ENCODE assay signal across 8 mouse cellular contexts in genomic region chr2:125672957-125673631, GRCm38 (mm10). TPM values are rescaled to one million over a fixed set of nuclear protein-coding genes. Genes with fewer than 3 reads are reported as not detected.
DNase-seq lines count a peak whose midpoint lies in the region; ATAC-seq lines count a peak whose summit lies in the region.

Gene Eid1, plus strand, starts transcription at chr2:125673095.

- peak; percentile 93 for ATAC-seq in intestine, embryonic 15.5 days

- H3K36me3 ChIP-seq in intestine, embryonic 15.5 days: no peaks in the 10 kb centered on the region
- no peaks in the 10 kb centered on the region for H3K36me3 ChIP-seq in midbrain, embryonic 10.5 days

- H3K27me3 ChIP-seq in intestine, embryonic 15.5 days (replicated peaks): no peaks in the 10 kb centered on the region
- no peaks in the 10 kb centered on the region for H3K27me3 ChIP-seq in midbrain, embryonic 10.5 days (ENCODE audit: low read depth, poor library complexity, severe bottlenecking)

- WGBS in intestine, embryonic 15.5 days: under 1% methylated on average over 64 of the region's 79 CpGs
- WGBS in midbrain, embryonic 10.5 days: under 1% methylated on average over 63 of the region's 79 CpGs

- H3K27ac ChIP-seq in intestine, embryonic 15.5 days: peak within 1 kb of the TSS; percentile 89
- H3K27ac ChIP-seq in midbrain, embryonic 10.5 days (replicated peaks): peak within 1 kb of the TSS; percentile 95

- DNase-seq in adrenal gland, adult 2 months: peak; percentile 90
- peak; percentile 89 for DNase-seq in embryo, embryonic 11 days
- peak; percentile 64 for DNase-seq in gastrocnemius, postnatal 36 days
- DNase-seq in left cerebral cortex, postnatal 36 days (ENCODE audit: low spot score in 2 of 2): peak; percentile 85
- DNase-seq in midbrain, embryonic 10.5 days (ENCODE audit: low spot score): peak; percentile 85
- DNase-seq in right cerebral cortex, postnatal 4 days: peak; percentile 92
- peak; percentile 81 for DNase-seq in yolk sac, embryonic 10.5 days (ENCODE audit: low spot score)

- no peaks in the 10 kb centered on the region; the same call in 1 of the 2 replicates for H3K4me1 ChIP-seq in intestine, embryonic 15.5 days (replicated peaks)
- peaks cover 25% of the 10 kb centered on the region for H3K4me1 ChIP-seq in midbrain, embryonic 10.5 days

- H3K4me2 ChIP-seq in intestine, embryonic 15.5 days (replicated peaks): peak within 1 kb of the TSS; percentile 73

- peak within 1 kb of the TSS; percentile 90 for H3K9ac ChIP-seq in intestine, embryonic 15.5 days

- H3K4me3 ChIP-seq in intestine, embryonic 15.5 days (replicated peaks): peak within 1 kb of the TSS; percentile 78
- H3K4me3 ChIP-seq in midbrain, embryonic 10.5 days: peak within 1 kb of the TSS; percentile 85

- H3K9me3 ChIP-seq in intestine, embryonic 15.5 days: no peaks in the 10 kb centered on the region
- no peaks in the 10 kb centered on the region for H3K9me3 ChIP-seq in midbrain, embryonic 10.5 days (replicated peaks)

- intact Hi-C loops in gastrocnemius, postnatal 36 days (cut with DNase I): no loop called here
- intact Hi-C loops in left cerebral cortex, postnatal 36 days (cut with DNase I): loop anchor here (5.0 kb wide), 1 partner anchor 109 kb away; the partner anchor contains the start of gene Secisbp2l

RNA-seq across cellular contexts. Expression of gene Eid1, which starts in this region (rescaled TPM):
- total RNA-seq in adrenal gland, adult 2 months (2021): 100 to 1,000 TPM in 1 of 2 experiments, 10 to 100 TPM in 1; 98.6 to 141 TPM
- 28.9 and 29.6 TPM in 2 replicates for polyA plus RNA-seq in adrenal gland, adult 2 months (2012; rRNA removed)
- 10 to 100 TPM; 23.0 to 27.9 TPM for total RNA-seq in gastrocnemius, postnatal 36 days (2021)
- polyA plus RNA-seq in intestine, embryonic 15.5 days (2015; fragmentation: Nextera tagmentation; extraction: Ambion mirVana): 105 and 114 TPM in 2 replicates
- total RNA-seq in left cerebral cortex, postnatal 36 days (2021): 100 to 1,000 TPM; 213 to 248 TPM
- 125 and 148 TPM in 2 replicates for polyA plus RNA-seq in midbrain, embryonic 10.5 days (2016; fragmentation: Nextera tagmentation; extraction: Ambion mirVana)

Comparison
In these comparisons a context has a peak if more than half of its experiments do, and no peak if none do; other contexts are left out.
1. Peak in every context shown above with its lines: DNase-seq, ATAC-seq, H3K4me3 ChIP-seq and H3K27ac ChIP-seq.